ENCODE assay signal across 1 mouse cellular context in the genomic region with DNA sequence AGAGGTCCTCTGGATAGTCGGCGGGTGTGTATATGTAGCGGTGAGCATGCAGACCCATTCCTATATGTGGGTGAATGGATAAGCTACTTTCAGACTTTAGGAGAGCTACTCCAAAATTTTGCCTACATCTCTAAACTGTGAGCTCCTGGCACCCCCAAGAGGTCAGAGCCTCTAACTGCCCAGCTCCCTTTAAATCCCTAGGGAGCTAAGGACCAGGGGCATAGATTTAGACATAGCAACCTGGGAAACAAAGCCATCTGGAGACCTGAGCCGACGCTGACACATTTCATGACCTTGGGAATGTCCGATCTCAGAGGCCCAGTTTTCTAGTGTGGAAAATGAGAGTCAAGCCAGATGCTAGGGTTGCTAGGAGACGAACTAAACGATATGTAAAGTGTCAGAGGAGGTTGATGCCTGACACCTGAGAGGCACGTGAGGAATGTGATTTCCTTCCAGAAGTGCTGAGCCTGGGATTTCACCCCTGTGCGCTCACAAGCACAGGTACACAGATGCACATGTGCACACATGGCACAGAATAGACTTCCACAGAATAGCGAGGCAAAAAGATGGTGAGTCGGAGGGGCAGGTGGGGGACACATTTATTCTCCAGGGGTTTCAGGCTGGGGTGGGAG.
TF ChIP-seq lines count a peak whose summit lies in the region.

No protein-coding gene starts in this region.

TF ChIP-seq in MEL, 35 proteins besides CTCF, POLR2A, EP300 and RAD21:
- TF ChIP-seq MEF2A (IDR thresholded peaks at IDR 0.05; ENCODE audit: extremely low read depth, insufficient replicate concordance, low read depth, low read length, poor library complexity, severe bottlenecking) = no peak
- TF ChIP-seq ZC3H11A (IDR thresholded peaks at IDR 0.05; ENCODE audit: low read depth, low read length) = no peak
